Mouse (Mus musculus) myocyte (in vitro differentiated cells): ENCODE measurements around the gene Zfp422.

Experiments used
- CEBPB ChIP-seq: IDR thresholded peaks from 2 replicates; pipeline ENCODE4 v1.6.1; 2011; ENCODE audit warnings: mild to moderate bottlenecking, moderate library complexity; ENCODE audit not compliant: poor library complexity, insufficient read depth, severe bottlenecking
- E2F4 ChIP-seq: IDR thresholded peaks from one replicate; pipeline ENCODE4 v1.6.1; 2011; ENCODE audit warnings: mild to moderate bottlenecking, control low read depth, moderate library complexity; ENCODE audit not compliant: insufficient read depth
- MAX ChIP-seq: IDR thresholded peaks from one replicate; pipeline ENCODE4 v1.6.1; 2011; ENCODE audit warnings: low read depth, mild to moderate bottlenecking, control low read depth
- MYOD1 ChIP-seq, 3 experiments: IDR thresholded peaks; one replicate each; pipeline ENCODE4 v1.6.1; 2011; ENCODE audit warnings: control low read depth in 2 of 3, low read depth in 2 of 3, mild to moderate bottlenecking in 2 of 3, moderate library complexity in 1 of 3; ENCODE audit not compliant: insufficient read length in 2 of 3, control insufficient read depth in 1 of 3
- MYOG ChIP-seq, 3 experiments: IDR thresholded peaks; one replicate each; pipeline ENCODE4 v1.6.1; 2011; ENCODE audit warnings: control low read depth in 2 of 3, low read depth in 2 of 3, mild to moderate bottlenecking in 2 of 3; ENCODE audit not compliant: insufficient read length in 2 of 3, control insufficient read depth in 1 of 3, insufficient read depth in 1 of 3
- POLR2A ChIP-seq: IDR thresholded peaks from one replicate; pipeline ENCODE4 v1.6.1; 2011; ENCODE audit warnings: low read depth, mild to moderate bottlenecking, control low read depth, moderate library complexity; ENCODE audit not compliant: insufficient read length
- POLR2AphosphoS2 ChIP-seq: IDR thresholded peaks from one replicate; pipeline ENCODE4 v1.6.1; 2011; ENCODE audit warnings: low read depth, control low read depth; ENCODE audit not compliant: insufficient read length
- REST ChIP-seq: IDR thresholded peaks from one replicate; pipeline ENCODE4 v1.6.1; 2011; ENCODE audit warnings: mild to moderate bottlenecking, control low read depth, moderate library complexity; ENCODE audit not compliant: insufficient read depth, insufficient read length
- SRF ChIP-seq: IDR thresholded peaks from one replicate; pipeline ENCODE4 v1.6.1; 2011; ENCODE audit warnings: low read depth; ENCODE audit not compliant: control insufficient read depth, insufficient read length
- TCF12 ChIP-seq: IDR thresholded peaks from one replicate; pipeline ENCODE4 v1.6.1; 2011; ENCODE audit warnings: mild to moderate bottlenecking, control low read depth; ENCODE audit not compliant: poor library complexity, insufficient read depth, severe bottlenecking
- TCF3 ChIP-seq: IDR thresholded peaks from one replicate; pipeline ENCODE4 v1.6.1; 2011; ENCODE audit warnings: low read depth, control low read depth; ENCODE audit not compliant: insufficient read length
- USF1 ChIP-seq: IDR thresholded peaks from one replicate; pipeline ENCODE4 v1.6.1; 2011; ENCODE audit warnings: low read depth, mild to moderate bottlenecking, control low read depth, moderate library complexity

GRCm38 (mm10) chr6:116664830-116665229 is 36.0 kb upstream of the Zfp422 start:
- TF ChIP-seq POLR2A (no peak), TCF12 (no peak), POLR2AphosphoS2 (no peak), USF1 (no peak), MYOG (IDR thresholded peaks at IDR 0.05; ENCODE audit: control insufficient read depth in 1 of 3, insufficient read depth in 1 of 3, insufficient read length in 2 of 3, low read depth in 2 of 3) (no peak), CEBPB (no peak), MAX (no peak), MYOD1 (IDR thresholded peaks at IDR 0.05; ENCODE audit: control insufficient read depth in 1 of 3, insufficient read length in 2 of 3, low read depth in 2 of 3) (no peak), REST (no peak), E2F4 (no peak), SRF (no peak), TCF3 (no peak)
